Mouse (Mus musculus) cerebellum, adult 9-11 months (tissue): ENCODE results near the gene Tenm1.

Experiments
- DNase-seq: peaks from one replicate; pipeline ENCODE4 v3.0.0; 2022

Tenm1 gene

DNA sequence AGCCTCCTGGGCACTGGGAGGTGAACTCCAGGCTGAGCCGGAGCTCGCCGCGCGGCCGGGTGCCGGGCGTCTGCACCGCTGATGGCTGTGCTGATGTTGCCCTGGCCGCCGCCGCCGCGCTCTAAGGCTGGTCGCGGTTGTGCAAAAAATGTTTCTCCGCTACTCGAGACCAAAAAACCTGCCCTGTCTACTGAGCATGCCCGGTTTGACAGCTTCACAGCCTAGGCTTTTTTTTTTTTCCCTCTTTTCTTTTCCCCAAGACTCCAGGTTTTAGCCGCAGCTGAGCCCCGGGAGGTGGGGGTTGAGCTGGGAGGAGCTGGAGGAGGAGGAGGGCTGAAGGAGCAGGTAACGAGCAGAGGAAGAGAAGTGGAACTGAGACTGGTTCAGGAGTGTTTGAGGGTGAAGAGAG is at the start of gene Tenm1:
Gene Tenm1 (minus strand): TSS at position 272 of the 409 bp plus-strand sequence.
- DNase-seq = peak; percentile 87

DNA sequence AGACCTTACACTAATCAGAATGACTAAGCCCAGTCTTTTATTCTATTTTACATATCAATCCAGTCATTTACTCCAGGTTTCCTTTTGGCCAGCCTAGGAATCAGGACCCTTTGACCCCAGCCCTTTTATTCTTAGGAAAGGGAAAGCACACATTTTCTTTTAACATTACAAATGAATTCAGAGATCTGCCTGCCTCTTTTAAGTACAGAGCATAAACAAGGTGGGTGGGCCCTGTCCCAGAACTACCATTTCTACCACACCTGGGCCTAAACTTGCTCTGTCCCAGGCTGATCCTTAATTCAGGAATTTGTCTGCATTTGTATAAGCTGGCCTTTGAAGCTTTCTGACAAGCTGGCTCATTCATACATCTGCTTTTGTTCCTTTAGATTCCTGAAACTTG is 38.4 kb upstream of the Tenm1 start:
- no peak for DNase-seq

DNA sequence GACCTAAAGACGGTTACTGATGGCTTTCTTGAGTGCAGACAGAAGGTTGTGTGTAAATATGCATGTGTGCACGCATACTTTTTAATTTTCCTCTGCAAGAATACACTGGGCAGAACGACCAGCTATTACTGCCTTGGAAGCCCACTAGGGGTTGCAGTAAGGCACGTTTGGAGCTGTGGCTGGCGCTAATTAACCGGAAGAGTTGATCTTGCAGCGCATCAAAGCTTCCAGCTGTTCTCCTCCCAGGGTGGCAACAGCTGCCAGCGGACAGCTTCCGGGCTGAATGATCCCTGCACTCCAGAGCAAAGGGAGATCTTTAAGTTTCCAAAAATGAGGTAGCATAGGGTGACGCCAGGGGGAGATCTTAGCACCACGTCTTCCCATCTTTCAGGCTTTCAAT is 1.7 kb upstream of the Tenm1 start:
- peak; percentile 52 for DNase-seq

DNA sequence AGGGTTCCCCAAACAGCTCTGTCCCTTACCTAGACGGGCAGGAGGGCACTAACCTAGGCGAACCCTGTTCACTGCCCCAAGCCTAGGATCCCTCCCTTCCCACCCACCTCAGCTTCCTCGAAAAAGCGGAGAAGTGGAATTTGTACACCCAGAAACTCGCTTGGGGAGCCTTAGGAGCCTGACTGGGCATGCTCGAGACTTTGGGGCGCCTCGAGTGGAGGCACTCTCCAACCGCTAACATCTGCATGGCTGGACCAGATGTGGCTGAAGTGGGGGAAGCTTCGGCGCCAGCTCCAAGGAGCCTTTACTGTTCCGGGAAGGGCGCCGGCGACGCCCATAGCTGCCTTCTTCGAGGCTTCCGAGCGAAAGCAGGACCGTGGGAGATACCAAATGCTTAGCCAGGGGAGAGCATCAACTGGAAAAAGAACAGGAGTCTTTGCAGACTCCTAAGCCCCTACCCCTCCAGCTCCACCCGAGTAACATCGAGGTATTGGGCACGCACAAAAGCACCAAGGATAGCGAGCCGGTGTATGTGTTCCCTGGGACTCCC is 1.1 kb upstream of the Tenm1 start:
- peak; percentile 63 for DNase-seq

DNA sequence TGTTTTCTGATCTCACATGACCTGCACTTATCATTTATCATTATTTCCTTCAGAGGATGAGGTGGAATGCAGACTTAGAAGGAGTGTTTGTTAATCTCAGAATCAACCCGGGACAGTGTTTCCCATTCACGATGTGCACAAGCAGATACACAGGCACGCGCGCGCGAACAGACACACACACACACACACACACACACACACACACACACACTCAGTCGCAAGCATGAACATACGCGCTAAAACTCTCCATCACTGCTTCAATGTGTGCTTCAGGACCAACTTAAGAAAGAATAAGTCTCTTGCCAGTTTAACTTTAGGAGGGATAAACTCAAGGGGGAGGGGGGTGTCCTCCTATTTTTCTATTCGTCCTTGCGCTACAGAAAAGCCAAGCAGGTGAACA is 411 bp upstream of the Tenm1 start:
- DNase-seq = peak; percentile 39

DNA sequence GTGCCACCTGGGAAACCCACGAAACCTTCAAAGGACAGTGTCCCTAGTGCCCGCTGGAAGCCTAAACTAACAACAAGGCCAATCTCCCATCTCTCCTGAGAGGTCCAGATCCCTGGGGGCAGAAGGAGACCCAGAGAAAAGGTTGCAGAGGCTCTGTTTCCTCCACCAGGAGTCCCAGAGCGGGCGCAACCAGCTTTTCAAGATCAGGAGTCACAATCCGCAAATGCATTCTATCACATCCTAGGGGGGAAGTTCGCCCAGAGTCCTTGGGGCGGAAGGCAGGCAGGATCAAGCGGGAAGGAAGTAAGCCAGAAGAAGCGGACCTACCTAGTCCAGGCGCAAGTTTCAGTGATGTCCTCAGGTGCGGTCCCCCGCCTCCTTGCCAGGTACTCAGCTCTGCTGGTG is 963 bp downstream of the Tenm1 start:
- DNase-seq = peak; percentile 56

DNA sequence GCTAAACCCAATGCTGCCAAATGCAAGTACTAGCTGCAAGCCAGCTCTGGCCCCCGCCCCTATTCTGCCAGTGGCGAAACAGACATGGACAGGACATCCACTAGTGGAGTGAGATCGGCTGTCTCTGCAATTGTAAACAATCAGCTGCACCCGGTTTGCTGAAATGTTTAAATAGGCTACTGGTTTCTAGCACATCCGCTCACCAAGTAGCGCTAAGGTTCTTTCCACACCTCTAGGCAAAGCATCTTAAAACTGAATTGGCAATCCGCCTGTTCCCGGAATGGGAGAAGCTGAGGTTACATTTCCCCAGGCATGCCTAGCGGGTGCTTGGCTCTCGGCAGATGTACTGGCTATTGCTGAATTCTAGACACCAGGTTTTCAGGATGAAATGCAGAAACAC is 1.8 kb downstream of the Tenm1 start:
- peak; percentile 70 for DNase-seq

DNA sequence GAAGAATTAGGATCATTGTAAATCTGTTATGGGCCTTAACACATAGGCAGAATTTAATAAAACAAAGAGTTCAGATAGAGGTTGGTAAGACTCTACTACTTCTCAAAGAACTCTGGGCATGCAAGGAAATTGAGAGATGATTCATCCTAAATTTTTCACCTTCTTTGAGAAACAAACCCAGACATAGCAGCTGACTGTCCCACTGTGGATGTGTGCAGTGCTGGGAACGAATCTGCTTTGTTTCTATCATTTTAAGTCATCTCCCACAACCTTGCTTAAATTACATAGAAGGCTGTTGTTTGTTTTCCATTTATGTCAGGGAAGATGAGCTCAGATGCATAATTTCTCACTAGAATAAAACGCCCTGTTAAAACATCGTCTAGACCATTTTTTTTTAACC is 31.0 kb downstream of the Tenm1 start:
- DNase-seq = no peak

DNA sequence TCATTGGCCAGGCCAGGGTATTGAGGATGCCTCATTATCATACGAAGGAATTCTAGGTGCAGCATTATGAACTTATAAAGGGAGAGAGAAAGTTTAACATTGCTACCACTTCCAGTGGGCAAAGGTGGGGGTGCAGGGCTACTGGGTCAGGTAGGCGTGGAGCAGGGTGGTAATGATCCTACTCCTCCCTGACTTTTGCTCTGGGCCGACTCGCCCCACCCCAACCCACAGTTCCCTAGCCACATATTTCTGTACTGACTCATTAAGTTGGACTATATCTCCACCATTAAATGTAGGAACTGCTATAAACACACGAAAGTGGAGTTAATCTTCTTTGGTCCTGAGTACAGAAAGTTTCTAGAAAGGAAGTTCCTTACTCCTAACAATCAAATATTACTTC is 40.8 kb downstream of the Tenm1 start:
- no peak for DNase-seq

DNA sequence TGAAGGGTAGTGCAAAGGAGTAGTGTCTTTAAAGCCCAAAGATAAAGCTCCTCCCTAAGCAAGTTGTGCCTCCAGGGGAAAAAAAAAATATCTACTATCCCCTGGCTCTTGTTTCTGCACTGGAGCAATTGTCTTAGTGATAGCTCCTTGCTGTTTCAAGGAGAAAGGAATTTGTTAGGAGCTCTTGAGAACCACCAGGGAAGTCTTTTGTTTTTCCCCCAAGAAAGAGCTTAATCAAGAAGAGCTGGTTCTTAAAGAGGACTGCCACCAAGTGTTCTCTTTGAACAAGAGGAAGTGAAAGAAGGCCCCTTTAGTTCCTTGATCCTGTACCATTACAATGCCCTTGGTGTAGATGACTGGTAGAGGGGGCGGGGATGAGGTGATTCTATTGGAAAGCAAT is 56.4 kb downstream of the Tenm1 start:
- DNase-seq = no peak

DNA sequence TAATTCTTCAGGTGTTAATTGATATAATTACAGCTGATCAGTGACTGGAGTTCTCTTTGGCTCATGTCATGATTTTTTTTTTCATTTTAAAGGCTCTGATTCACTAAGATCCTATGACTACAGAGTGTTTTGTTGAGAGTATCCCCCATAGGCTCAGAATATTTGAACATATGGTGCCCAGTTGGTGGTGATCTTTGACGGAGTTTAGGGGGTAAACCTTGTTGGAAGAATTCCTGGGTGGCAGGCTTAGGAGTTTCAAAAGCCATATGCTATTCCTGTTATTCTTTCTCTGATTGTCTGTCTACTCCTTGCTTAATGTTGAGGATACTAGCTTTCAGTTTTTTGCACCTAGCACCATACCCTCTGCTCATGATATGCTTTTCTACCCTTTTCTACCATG is 109.6 kb downstream of the Tenm1 start:
- DNase-seq = peak; percentile 56

DNA sequence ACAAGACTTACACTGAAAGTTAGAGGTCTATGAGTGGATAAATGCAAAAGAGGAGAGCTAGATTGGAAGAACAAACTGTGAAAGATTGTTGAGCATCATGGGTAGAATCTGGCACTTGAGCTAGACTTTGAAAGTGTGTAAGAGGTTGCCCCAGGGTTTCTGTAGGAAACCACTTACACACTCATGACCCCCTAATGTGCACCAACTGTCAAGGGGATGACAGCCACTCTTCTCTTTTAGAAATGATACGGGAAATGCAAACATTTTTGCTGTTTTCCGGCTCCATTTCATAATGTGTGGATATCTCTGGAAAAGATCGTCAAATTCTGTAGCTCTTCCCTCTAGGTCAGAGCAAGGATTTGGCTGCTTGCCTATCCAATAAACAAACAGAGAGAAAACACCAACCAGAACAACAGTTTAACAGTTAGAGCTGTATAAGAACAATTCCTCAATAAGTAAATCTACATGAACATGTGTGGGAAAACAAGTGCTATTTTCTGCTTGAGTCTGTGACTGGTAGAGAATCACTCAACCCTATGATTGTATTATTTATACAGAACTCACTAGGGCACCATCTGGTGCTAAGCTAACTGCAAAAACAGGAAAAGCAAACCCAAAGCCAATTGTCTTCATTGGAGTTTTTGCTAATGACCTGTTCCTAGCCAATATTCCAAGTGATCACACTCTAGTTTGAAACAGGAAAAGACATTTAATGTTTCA is 111.0 kb downstream of the Tenm1 start:
- peak; percentile 64 for DNase-seq

DNA sequence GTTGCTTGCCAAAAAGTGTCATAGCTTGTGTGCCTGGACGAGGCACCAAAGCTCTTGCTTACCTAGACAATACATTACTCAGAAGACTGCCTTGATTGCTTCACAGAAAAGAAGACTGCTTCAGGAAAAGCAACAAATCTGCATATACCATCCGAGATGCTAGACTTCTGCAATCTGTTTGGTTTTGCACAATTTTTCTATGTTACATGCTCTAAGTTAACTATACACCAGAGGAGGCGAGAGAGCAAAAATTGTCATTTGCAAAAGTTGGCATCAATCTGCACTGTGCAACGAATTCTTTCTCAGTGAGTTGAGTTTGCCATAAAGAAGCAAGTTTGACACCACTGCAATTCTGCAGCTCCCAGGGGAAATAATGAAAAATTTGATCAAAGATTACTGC is 193.1 kb downstream of the Tenm1 start:
- no peak for DNase-seq

DNA sequence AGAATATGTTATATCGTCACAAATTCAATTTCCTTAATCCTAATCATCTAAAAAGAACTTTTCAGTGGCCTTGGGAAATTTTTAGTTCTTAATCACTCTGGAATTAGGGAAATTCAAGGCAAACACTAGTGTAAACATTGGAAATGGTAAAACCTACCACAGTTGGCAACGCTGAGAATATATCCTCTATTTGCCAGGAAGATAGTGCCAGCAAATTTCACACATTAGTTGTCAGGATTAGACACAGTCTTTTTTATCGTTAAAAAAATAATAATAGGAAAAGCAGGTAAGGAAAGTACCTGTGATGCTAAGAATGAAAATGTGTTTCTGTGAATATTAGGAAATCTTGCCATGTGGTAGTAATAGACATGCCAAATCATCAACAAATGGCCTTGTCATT is 223.9 kb downstream of the Tenm1 start:
- DNase-seq = no peak

DNA sequence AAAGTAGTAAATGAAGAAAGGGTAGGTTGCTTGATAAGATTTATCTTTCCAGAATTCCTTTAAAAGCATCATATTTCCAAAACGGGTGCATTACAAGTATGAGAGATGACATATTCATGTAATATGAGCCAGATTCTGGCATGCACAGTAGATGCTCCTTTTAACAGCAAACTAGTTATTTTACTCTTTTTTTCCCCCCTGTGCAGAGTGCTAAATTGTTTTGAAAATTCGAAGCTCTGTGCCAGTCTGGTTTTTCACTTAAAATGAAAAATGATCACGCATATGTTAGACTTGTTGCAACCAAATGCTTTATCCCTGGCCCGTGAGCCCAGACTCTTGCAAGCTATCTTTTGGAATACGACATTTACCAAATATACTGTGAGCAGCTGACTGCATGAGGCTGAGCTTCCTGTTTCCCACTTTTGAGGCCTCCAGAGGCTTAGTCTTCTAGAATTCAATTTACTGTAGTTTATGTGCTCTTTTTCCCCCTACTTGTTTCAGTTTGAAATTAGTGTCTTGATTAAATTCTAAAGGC is 226.6 kb downstream of the Tenm1 start:
- no peak for DNase-seq

DNA sequence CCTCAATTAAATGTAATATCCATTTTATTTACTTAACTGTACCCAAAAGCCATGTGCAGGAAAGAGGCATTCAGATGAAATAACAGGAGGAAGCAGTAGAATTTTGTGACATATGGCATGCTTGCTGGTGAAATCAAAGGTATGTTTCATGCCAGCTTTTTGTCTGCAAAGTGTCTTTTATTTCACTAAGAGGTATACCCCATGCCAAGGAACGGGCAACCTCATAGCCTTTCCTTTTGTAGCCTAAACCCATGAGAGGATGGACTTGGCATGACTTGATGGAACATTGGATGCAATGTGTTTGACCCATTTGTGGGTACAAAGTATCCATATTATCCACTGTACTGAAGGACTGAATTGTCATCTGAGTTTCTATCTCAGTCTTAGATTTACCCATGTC is 246.0 kb downstream of the Tenm1 start:
- DNase-seq = peak; percentile 88

DNA sequence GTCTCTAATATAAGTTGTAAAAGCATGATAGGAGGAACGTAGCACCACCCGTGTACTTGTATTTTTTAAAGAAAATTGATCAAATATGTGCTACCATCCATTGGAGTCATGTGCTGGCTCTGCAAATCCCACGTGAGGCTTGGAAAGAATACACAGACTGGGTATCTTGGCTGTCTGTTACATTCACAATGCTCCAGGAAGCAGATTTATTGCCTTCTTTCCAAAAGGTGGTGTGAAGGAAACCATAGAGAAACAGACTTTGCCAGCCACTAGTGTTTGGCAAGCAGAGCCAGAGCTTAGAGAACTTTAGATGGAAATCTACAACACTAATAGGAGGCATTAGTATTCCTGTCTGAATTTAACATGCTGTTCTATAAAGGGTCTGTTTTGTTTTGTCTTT is 277.4 kb downstream of the Tenm1 start:
- peak; percentile 20 for DNase-seq

DNA sequence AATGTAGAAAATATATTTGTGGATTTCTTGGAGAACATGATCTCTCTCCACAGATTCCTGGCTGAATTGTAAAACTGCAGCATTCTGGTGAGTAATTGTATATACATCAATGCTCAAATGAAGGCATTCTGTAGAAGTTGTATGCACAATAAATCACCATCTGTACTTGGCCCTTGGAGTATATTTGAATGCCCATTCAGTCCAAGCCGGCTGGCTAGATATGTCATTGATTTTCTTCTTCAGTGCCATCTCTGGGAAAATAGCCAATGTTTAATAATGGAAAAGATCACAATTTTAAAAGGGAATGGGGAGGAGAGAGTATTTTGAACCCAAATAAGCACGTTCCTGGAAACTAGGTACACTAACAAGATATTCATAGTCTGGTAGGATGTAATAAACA is 299.2 kb downstream of the Tenm1 start:
- DNase-seq = peak; percentile 53

DNA sequence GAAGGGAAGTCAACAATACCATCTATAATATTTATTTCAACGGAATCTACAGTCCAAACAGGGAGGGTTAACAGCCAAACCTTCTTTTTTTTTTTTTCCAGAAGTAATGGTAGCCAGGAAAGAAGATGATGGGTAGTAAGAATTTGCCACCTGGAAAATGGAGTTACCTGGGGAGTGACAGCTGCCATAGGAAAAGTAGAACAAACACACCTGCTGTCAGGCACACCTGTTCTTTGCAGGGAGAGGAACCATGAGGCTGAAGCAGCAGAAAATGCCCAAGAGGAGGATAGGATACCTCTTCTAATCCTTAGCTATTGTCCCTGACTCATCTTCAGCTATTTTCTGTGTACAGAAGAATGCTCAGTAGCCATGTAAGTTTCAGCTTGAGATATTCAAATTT is 306.4 kb downstream of the Tenm1 start:
- peak; percentile 91 for DNase-seq

DNA sequence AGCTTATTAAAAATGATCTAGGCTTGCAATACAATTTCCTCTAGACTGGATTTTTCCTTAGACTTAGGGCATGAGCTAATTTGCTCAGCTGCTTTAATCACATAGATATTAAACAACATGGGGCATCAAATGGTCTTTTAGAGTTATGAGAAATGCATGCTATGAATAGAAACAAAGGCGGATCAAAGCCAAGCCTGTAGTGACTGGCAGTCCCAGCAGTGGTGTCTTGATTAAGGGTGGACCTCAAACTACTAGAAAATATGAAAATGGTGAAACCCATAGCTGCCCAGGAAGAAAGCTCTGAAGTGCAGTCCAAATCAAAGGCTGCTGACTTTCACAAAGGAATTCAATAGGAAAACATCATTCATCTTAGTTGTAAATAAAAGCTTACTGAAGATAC is 306.9 kb downstream of the Tenm1 start:
- peak; percentile 43 for DNase-seq

DNA sequence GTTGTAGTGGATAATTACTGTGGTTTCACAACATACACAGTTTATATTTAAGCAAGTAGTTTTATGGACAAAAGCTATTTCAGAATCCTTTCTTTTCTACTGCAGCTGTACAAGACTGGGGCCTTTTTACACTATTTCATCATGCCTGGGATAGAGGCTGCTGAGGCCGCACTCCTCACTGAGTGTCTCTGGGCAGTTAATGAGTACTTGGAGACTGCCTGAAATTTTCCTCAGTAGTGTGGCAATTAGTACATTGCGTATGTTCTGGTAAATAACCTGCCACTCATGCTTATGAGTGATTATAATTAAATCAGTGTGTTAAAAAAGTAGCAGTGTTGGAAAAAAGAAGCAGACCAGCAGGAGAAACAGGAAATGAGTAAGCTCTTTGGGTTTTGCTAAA is 442.8 kb downstream of the Tenm1 start:
- no peak for DNase-seq

DNA sequence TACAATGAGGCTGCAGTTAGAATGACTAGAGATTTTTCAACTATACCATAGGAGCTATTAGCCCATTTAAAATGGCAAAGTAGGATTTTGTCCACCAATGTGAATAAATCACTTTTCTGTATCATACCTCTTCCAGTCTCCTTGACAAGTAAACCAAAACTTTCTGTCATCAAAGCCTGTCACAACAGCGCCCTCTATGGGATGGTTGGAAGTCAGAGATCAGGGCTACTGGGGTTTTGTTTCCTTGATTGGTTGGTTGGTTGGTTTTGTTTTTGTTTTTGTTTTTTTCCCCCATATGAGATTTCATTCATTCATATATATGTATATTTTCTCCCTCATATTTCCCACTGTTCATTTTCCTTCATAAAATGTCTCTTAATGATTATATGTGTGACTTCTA is 455.4 kb downstream of the Tenm1 start:
- no peak for DNase-seq

DNA sequence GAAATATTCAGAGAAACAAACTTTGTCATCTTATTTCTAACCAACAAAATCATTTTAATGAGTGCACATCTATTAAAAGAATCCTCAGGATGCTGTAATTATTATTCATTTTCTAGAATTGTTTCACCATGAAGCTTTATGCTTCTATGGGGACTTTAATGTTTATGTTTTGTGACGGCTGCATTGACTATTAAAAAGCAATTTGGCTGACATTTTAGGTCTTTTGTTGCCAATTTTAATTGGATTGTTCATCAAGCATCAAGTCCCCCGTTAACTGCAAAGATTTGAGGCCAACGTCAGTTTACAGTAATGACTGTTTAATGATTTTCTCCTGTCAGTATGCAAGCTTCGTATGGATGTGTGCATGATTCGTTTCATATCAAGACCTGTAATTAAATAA is 461.3 kb downstream of the Tenm1 start:
- DNase-seq = no peak

DNA sequence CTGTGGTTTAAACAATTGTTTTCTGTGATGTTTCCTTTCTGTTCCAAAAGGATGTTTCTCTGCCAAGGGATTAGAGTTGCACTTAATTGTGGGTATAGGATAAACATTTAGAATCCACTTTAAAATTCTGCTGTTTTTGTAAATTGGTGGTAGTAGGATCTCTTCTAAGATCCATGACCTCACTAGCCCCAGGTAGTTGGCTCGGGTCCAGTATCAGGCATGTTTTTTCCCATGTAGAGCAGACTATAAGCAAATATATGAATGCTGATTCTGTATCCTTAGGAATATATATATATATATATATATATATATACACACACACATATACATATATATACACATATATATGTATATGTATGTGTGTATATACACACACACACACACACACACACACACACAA is 567.2 kb downstream of the Tenm1 start:
- no peak for DNase-seq

DNA sequence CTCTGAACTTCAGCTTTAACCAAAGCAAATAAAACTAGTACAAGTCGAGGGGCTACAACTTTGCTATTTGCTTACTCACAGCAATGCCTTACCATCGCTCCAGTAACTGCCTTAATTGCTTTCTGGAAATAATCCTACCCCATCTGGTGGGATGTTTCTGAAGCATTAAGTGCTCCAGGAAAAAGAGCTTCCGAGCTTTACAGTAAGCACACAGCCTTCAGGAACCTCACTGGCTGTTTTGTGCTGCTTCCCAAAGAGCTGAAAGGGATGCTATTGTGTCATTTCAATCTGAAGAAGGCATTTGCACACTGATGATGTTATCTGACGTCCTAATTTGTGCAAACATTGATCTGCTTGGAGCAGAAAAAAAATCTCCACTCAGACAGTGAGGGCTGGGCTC is 647.4 kb downstream of the Tenm1 start:
- DNase-seq = no peak
